Comparison of ENCODE assay signal across 8 mouse cellular contexts in genomic region chr17:26252539-26253251, GRCm38 (mm10). TPM values are rescaled to one million over a fixed set of nuclear protein-coding genes. Genes with fewer than 3 reads are reported as not detected.
DNase-seq lines count a peak whose midpoint lies in the region; ATAC-seq lines count a peak whose summit lies in the region.

Gene Luc7l, plus strand, starts transcription at chr17:26252896.

- H3K4me2 ChIP-seq in hindbrain, embryonic 16.5 days (ENCODE audit: low read length), result peak within 1 kb of the TSS; percentile 62

- peaks cover 13% of the 10 kb centered on the region for H3K4me1 ChIP-seq in hindbrain, embryonic 16.5 days (ENCODE audit: control insufficient read depth, insufficient read depth, low read depth, low read length)

- no peaks in the 10 kb centered on the region for H3K27me3 ChIP-seq in hindbrain, embryonic 16.5 days (replicated peaks; ENCODE audit: control insufficient read depth, insufficient read depth, low read length)

- H3K9me3 ChIP-seq in hindbrain, embryonic 16.5 days (ENCODE audit: control insufficient read depth, low read length), result no peaks in the 10 kb centered on the region

- peak within 1 kb of the TSS; percentile 97 for H3K9ac ChIP-seq in hindbrain, embryonic 16.5 days (ENCODE audit: low read depth, low read length)

- under 1% methylated on average over 41 of the region's 43 CpGs for WGBS in hindbrain, embryonic 16.5 days
- WGBS in macrophage (ENCODE audit: missing documents), result under 1% methylated on average over 43 of the region's 43 CpGs

- H3K27ac ChIP-seq in hindbrain, embryonic 16.5 days (ENCODE audit: low read depth, low read length), result peak within 1 kb of the TSS; percentile 98
- H3K27ac ChIP-seq in macrophage, result peak within 1 kb of the TSS; percentile 77

- H3K36me3 ChIP-seq in hindbrain, embryonic 16.5 days (ENCODE audit: control insufficient read depth, insufficient read depth, low read length), result peaks cover 7% of the 10 kb centered on the region
- H3K36me3 ChIP-seq in macrophage (ENCODE audit: inconsistent target), result 0 out of 2 replicates have a peak, but pooled peaks cover 1% of the 10 kb centered on the region

- H3K79me2 ChIP-seq in macrophage (ENCODE audit: inconsistent target), result peaks cover 45% of the 10 kb centered on the region

- H3K4me3 ChIP-seq in hindbrain, embryonic 16.5 days (ENCODE audit: low read length), result peak within 1 kb of the TSS; percentile 95
- H3K4me3 ChIP-seq in macrophage (ENCODE audit: inconsistent target), result peak within 1 kb of the TSS; percentile 81

- ATAC-seq in hindbrain, embryonic 16.5 days, result peak; percentile 98

- peak; percentile 90 for DNase-seq in T-cell, adult 2 months (ENCODE audit: low spot score)
- peak; percentile 95 to 98 for DNase-seq in cerebellum, postnatal 36 days
- DNase-seq in gastrocnemius, adult 18-20 months (ENCODE audit: low spot score), result peak; percentile 96
- DNase-seq in left cerebral cortex, adult 18-20 months (ENCODE audit: low spot score in 2 of 2), result peak; percentile 97 to 98
- peak; percentile 97 for DNase-seq in right cerebral cortex, adult 18-20 months
- DNase-seq in urinary bladder, postnatal 10 days (ENCODE audit: low spot score), result peak; percentile 69

RNA-seq across cellular contexts. Expression of gene Luc7l, which starts in this region (rescaled TPM):
- total RNA-seq in gastrocnemius, adult 18-20 months (2021), result 10 to 100 TPM in 1 of 2 experiments, 1 to 10 TPM in 1; 9.6 to 11.6 TPM
- polyA plus RNA-seq in hindbrain, embryonic 16.5 days (2015; fragmentation: Nextera tagmentation; extraction: Ambion mirVana), result 87.0 and 99.9 TPM in 2 replicates
- 10 to 100 TPM; 79.0 to 85.3 TPM for total RNA-seq in left cerebral cortex, adult 18-20 months (2021)
- total RNA-seq in macrophage (2018; cell fraction: chromatin; rRNA removed), result 100 to 1,000 TPM in 24 of 26 experiments, 10 to 100 TPM in 2; 88.5 to 241 (median 151) TPM
- total RNA-seq in macrophage (2018; cell fraction: cytosol; rRNA removed), result 10 to 100 TPM in 24 of 26 experiments, 1 to 10 TPM in 2; 9.6 to 28.3 (median 18.0) TPM
- total RNA-seq in macrophage (2018; cell fraction: nucleus; rRNA removed), result 100 to 1,000 TPM in 11 of 26 experiments, 10 to 100 TPM in 15; 54.8 to 171 (median 85.8) TPM
- polyA plus RNA-seq in macrophage (2018), result 27.9 to 31.3 TPM (median 28.9 TPM) in 3 replicates

Comparison
In these comparisons a context has a peak if more than half of its experiments do, and no peak if none do; other contexts are left out.
1. Peak in every context shown above with its lines: DNase-seq, ATAC-seq, H3K4me3 ChIP-seq and H3K27ac ChIP-seq.
2. RNA of gene Luc7l (total RNA-seq): 79.0 to 85.3 TPM in left cerebral cortex, adult 18-20 months; 9.6 to 11.6 TPM in gastrocnemius, adult 18-20 months; every median in the first group is over 4 times any median in the second.